ENCODE assay signal across 15 mouse cellular contexts in genomic region chr8:121895910-121896309, GRCm38 (mm10). TPM values are rescaled to one million over a fixed set of nuclear protein-coding genes. Genes with fewer than 3 reads are reported as not detected.
A peak's percentile ranks its signal among the peaks of the same experiment; 100 is the strongest.
DNase-seq lines count a peak whose midpoint lies in the region; ATAC-seq and TF ChIP-seq lines count a peak whose summit lies in the region.
"Had no signal": no experiment of that assay in that cellular context is flagged by ENCODE, and none has a peak within 500 bp of the region (broad histone marks: within the 10 kb centered on the region; RNA-seq: fewer than 3 reads in every experiment).

No protein-coding gene starts in this region.

- 78% methylated on average over 7 of the region's 7 CpGs for WGBS in hindbrain, embryonic 10.5 days
- 80% methylated on average over 7 of the region's 7 CpGs for WGBS in hindbrain, embryonic 11.5 days
- 63% methylated on average over 7 of the region's 7 CpGs for WGBS in midbrain, postnatal 0 days
- WGBS in midbrain, embryonic 11.5 days = 84% methylated on average over 7 of the region's 7 CpGs
- WGBS in intestine, embryonic 16.5 days = 71% methylated on average over 7 of the region's 7 CpGs
- WGBS in liver, postnatal 0 days (ENCODE audit: insufficient replicate concordance) = 76% methylated on average over 7 of the region's 7 CpGs
- 64% methylated on average over 7 of the region's 7 CpGs for WGBS in lung, adult 2 months

- H3K4me3 ChIP-seq in hindbrain, embryonic 10.5 days = no peak overlapping the region
- H3K4me3 ChIP-seq in hindbrain, embryonic 11.5 days (ENCODE audit: low read depth, low read length) = no peak overlapping the region
- H3K4me3 ChIP-seq in midbrain, postnatal 0 days (ENCODE audit: low read depth, low read length) = no peak overlapping the region
- H3K4me3 ChIP-seq in midbrain, embryonic 11.5 days (ENCODE audit: low read depth, low read length) = no peak overlapping the region
- no peak overlapping the region for H3K4me3 ChIP-seq in intestine, embryonic 16.5 days (ENCODE audit: low read length)
- peak overlapping the region; percentile 0; the same call in 1 of the 2 replicates for H3K4me3 ChIP-seq in liver, postnatal 0 days (ENCODE audit: low read depth, low read length)
- no peak overlapping the region for H3K4me3 ChIP-seq in lung, adult 2 months (replicated peaks; ENCODE audit: extremely low read depth, low read depth, low read length)
- H3K4me3 ChIP-seq: embryonic facial prominence, embryonic 12.5 days; left cerebral cortex, adult 2 months had no signal

- no peak for TF ChIP-seq POLR2A in lung, adult 2 months (IDR thresholded peaks at IDR 0.05; ENCODE audit: borderline replicate concordance, extremely low read depth, low read depth, low read length)

- no peak for TF ChIP-seq CTCF in midbrain, postnatal 0 days (IDR thresholded peaks at IDR 0.05)
- no peak for TF ChIP-seq CTCF in liver, postnatal 0 days (IDR thresholded peaks at IDR 0.05; ENCODE audit: low read depth)
- TF ChIP-seq CTCF in lung, adult 2 months (IDR thresholded peaks at IDR 0.05; ENCODE audit: insufficient read depth, low read length) = no peak

- H3K9me3 ChIP-seq in hindbrain, embryonic 10.5 days = no peaks in the 10 kb centered on the region
- H3K9me3 ChIP-seq in hindbrain, embryonic 11.5 days (ENCODE audit: control insufficient read depth, low read length) = no peaks in the 10 kb centered on the region
- H3K9me3 ChIP-seq in midbrain, postnatal 0 days (ENCODE audit: low read length) = no peaks in the 10 kb centered on the region
- H3K9me3 ChIP-seq in midbrain, embryonic 11.5 days (ENCODE audit: control insufficient read depth, low read length) = no peaks in the 10 kb centered on the region
- H3K9me3 ChIP-seq in intestine, embryonic 16.5 days (ENCODE audit: control insufficient read depth, low read length) = no peaks in the 10 kb centered on the region
- no peaks in the 10 kb centered on the region for H3K9me3 ChIP-seq in liver, postnatal 0 days (ENCODE audit: low read length)
- H3K9me3 ChIP-seq: embryonic facial prominence, embryonic 12.5 days had no signal

- H3K27me3 ChIP-seq in hindbrain, embryonic 10.5 days (ENCODE audit: insufficient read depth, poor library complexity, severe bottlenecking) = no peaks in the 10 kb centered on the region
- H3K27me3 ChIP-seq in hindbrain, embryonic 11.5 days (ENCODE audit: control insufficient read depth, insufficient read depth, low read length) = no peaks in the 10 kb centered on the region
- no peaks in the 10 kb centered on the region for H3K27me3 ChIP-seq in midbrain, postnatal 0 days (ENCODE audit: insufficient read depth, low read length)
- H3K27me3 ChIP-seq in midbrain, embryonic 11.5 days (ENCODE audit: control insufficient read depth, insufficient read depth, low read length) = no peaks in the 10 kb centered on the region
- H3K27me3 ChIP-seq in intestine, embryonic 16.5 days (replicated peaks; ENCODE audit: control insufficient read depth, insufficient read depth, low read length) = no peaks in the 10 kb centered on the region
- H3K27me3 ChIP-seq in liver, postnatal 0 days (ENCODE audit: insufficient read depth, low read length) = no peaks in the 10 kb centered on the region
- H3K27me3 ChIP-seq: embryonic facial prominence, embryonic 12.5 days had no signal

- no peak for TF ChIP-seq EP300 in liver, postnatal 0 days (IDR thresholded peaks at IDR 0.05; ENCODE audit: low read depth)

- no peak for DNase-seq in hindbrain, embryonic 10.5 days (ENCODE audit: low spot score)
- DNase-seq in hindbrain, embryonic 11.5 days (ENCODE audit: low spot score) = no peak
- DNase-seq in midbrain, postnatal 0 days (ENCODE audit: low spot score) = peak; percentile 47
- DNase-seq in midbrain, embryonic 11.5 days (ENCODE audit: low spot score, missing footprints) = no peak
- no peak for DNase-seq in liver, postnatal 0 days
- DNase-seq in embryo, embryonic 11 days = no peak
- DNase-seq in lung, adult 2 months = no peak
- DNase-seq: heart, postnatal 36 days; lung, adult 18-20 months had no signal

- H3K36me3 ChIP-seq in hindbrain, embryonic 10.5 days = peaks cover 33% of the 10 kb centered on the region
- no peaks in the 10 kb centered on the region for H3K36me3 ChIP-seq in hindbrain, embryonic 11.5 days (ENCODE audit: control insufficient read depth, insufficient read depth, low read length)
- peaks cover 24% of the 10 kb centered on the region; the same call in 1 of the 2 replicates for H3K36me3 ChIP-seq in midbrain, postnatal 0 days (ENCODE audit: insufficient read depth, low read length)
- H3K36me3 ChIP-seq in midbrain, embryonic 11.5 days (ENCODE audit: control insufficient read depth, insufficient read depth, low read length) = no peaks in the 10 kb centered on the region
- H3K36me3 ChIP-seq in intestine, embryonic 16.5 days (ENCODE audit: control insufficient read depth, insufficient read depth, low read length) = no peaks in the 10 kb centered on the region
- H3K36me3 ChIP-seq in liver, postnatal 0 days (replicated peaks; ENCODE audit: insufficient read depth, low read length) = peaks cover 22% of the 10 kb centered on the region

- H3K9ac ChIP-seq in hindbrain, embryonic 11.5 days (ENCODE audit: low read depth, low read length) = no peak overlapping the region
- H3K9ac ChIP-seq in midbrain, postnatal 0 days (replicated peaks; ENCODE audit: low read length, poor library complexity, severe bottlenecking) = no peak overlapping the region
- H3K9ac ChIP-seq in midbrain, embryonic 11.5 days (ENCODE audit: low read length) = no peak overlapping the region
- H3K9ac ChIP-seq in intestine, embryonic 16.5 days (ENCODE audit: low read depth, low read length) = 0 out of 2 replicates have a peak overlapping the region, but pooled peaks have one; percentile 9
- H3K9ac ChIP-seq in liver, postnatal 0 days (replicated peaks) = peak overlapping the region; percentile 30; the same call in 1 of the 2 replicates
- H3K9ac ChIP-seq: embryonic facial prominence, embryonic 12.5 days had no signal

- no peak overlapping the region for H3K4me2 ChIP-seq in hindbrain, embryonic 11.5 days (replicated peaks; ENCODE audit: low read depth, low read length)
- H3K4me2 ChIP-seq in midbrain, postnatal 0 days (ENCODE audit: low read depth, low read length, poor library complexity, severe bottlenecking) = no peak overlapping the region
- no peak overlapping the region for H3K4me2 ChIP-seq in midbrain, embryonic 11.5 days
- H3K4me2 ChIP-seq in intestine, embryonic 16.5 days (ENCODE audit: low read depth, low read length) = 0 out of 2 replicates have a peak overlapping the region, but pooled peaks have one; percentile 1
- H3K4me2 ChIP-seq in liver, postnatal 0 days (ENCODE audit: low read depth, low read length) = peak overlapping the region; percentile 56
- H3K4me2 ChIP-seq: embryonic facial prominence, embryonic 12.5 days had no signal

- no peak for ATAC-seq in hindbrain, embryonic 11.5 days (ENCODE audit: low FRiP score)
- ATAC-seq in midbrain, postnatal 0 days (ENCODE audit: low FRiP score) = no peak
- ATAC-seq in midbrain, embryonic 11.5 days (ENCODE audit: low FRiP score) = no peak
- ATAC-seq in intestine, embryonic 16.5 days = no peak
- no peak for ATAC-seq in liver, postnatal 0 days

- H3K4me1 ChIP-seq in hindbrain, embryonic 10.5 days (replicated peaks) = peaks cover 62% of the 10 kb centered on the region
- H3K4me1 ChIP-seq in hindbrain, embryonic 11.5 days (replicated peaks; ENCODE audit: control insufficient read depth, insufficient read depth, low read length) = peaks cover 27% of the 10 kb centered on the region
- peaks cover 13% of the 10 kb centered on the region; the same call in 1 of the 2 replicates for H3K4me1 ChIP-seq in midbrain, postnatal 0 days (ENCODE audit: insufficient read depth, low read length)
- H3K4me1 ChIP-seq in midbrain, embryonic 11.5 days (ENCODE audit: control insufficient read depth, insufficient read depth, low read length) = peaks cover 36% of the 10 kb centered on the region
- H3K4me1 ChIP-seq in intestine, embryonic 16.5 days (ENCODE audit: control insufficient read depth, insufficient read depth, low read length) = peaks cover 37% of the 10 kb centered on the region
- peaks cover 34% of the 10 kb centered on the region for H3K4me1 ChIP-seq in liver, postnatal 0 days (ENCODE audit: insufficient read depth)
- H3K4me1 ChIP-seq in lung, adult 2 months (ENCODE audit: control insufficient read depth, insufficient read depth, low read length) = peaks cover 2% of the 10 kb centered on the region; the same call in 1 of the 2 replicates

- peak overlapping the region; percentile 60 for H3K27ac ChIP-seq in hindbrain, embryonic 10.5 days
- H3K27ac ChIP-seq in hindbrain, embryonic 11.5 days (ENCODE audit: low read depth, low read length) = no peak overlapping the region
- no peak overlapping the region for H3K27ac ChIP-seq in midbrain, postnatal 0 days (ENCODE audit: low read depth, low read length)
- H3K27ac ChIP-seq in midbrain, embryonic 11.5 days (ENCODE audit: low read depth, low read length) = no peak overlapping the region
- no peak overlapping the region for H3K27ac ChIP-seq in intestine, embryonic 16.5 days (ENCODE audit: low read length)
- H3K27ac ChIP-seq in liver, postnatal 0 days (ENCODE audit: low read depth) = peak overlapping the region; percentile 16; the same call in 1 of the 2 replicates
- H3K27ac ChIP-seq: embryonic facial prominence, embryonic 12.5 days had no signal

RNA-seq across cellular contexts. Expression of gene Slc7a5, which starts 11.6 kb away (rescaled TPM):
- polyA plus RNA-seq in hindbrain, embryonic 10.5 days (2016; fragmentation: Nextera tagmentation; extraction: Ambion mirVana) = 27.2 and 27.6 TPM in 2 replicates
- polyA plus RNA-seq in hindbrain, embryonic 11.5 days (2014; fragmentation: Nextera tagmentation; extraction: Ambion mirVana) = 23.3 and 29.9 TPM in 2 replicates
- 111 and 115 TPM in 2 replicates for total RNA-seq in midbrain, postnatal 0 days (2014; rRNA removed)
- polyA plus RNA-seq in midbrain, postnatal 0 days (2015; fragmentation: Nextera tagmentation; extraction: Ambion mirVana) = 64.5 and 65.2 TPM in 2 replicates
- polyA plus RNA-seq in midbrain, embryonic 11.5 days (2014; fragmentation: Nextera tagmentation; extraction: Ambion mirVana) = 34.9 and 36.5 TPM in 2 replicates
- 11.6 and 12.5 TPM in 2 replicates for polyA plus RNA-seq in intestine, embryonic 16.5 days (2015; fragmentation: Nextera tagmentation; extraction: Ambion mirVana)
- 10.5 and 10.8 TPM in 2 replicates for polyA plus RNA-seq in liver, postnatal 0 days (2015; fragmentation: Nextera tagmentation; extraction: Ambion mirVana)
- polyA plus RNA-seq in lung, adult 2 months (2012; rRNA removed) = 11.4 and 12.1 TPM in 2 replicates

RNA-seq across cellular contexts. Expression of gene Car5a, which starts 48.8 kb away (rescaled TPM):
- 0.12 and 0.17 TPM in 2 replicates for polyA plus RNA-seq in hindbrain, embryonic 10.5 days (2016; fragmentation: Nextera tagmentation; extraction: Ambion mirVana)
- 0.15 TPM in 1 of 2 replicates, not detected in the other for polyA plus RNA-seq in hindbrain, embryonic 11.5 days (2014; fragmentation: Nextera tagmentation; extraction: Ambion mirVana)
- 0.19 TPM in 1 of 2 replicates, not detected in the other for total RNA-seq in midbrain, postnatal 0 days (2014; rRNA removed)
- polyA plus RNA-seq in midbrain, postnatal 0 days (2015; fragmentation: Nextera tagmentation; extraction: Ambion mirVana) = 0.17 and 0.22 TPM in 2 replicates
- 0.14 TPM in 1 of 2 replicates, not detected in the other for polyA plus RNA-seq in midbrain, embryonic 11.5 days (2014; fragmentation: Nextera tagmentation; extraction: Ambion mirVana)
- 0.31 and 0.70 TPM in 2 replicates for polyA plus RNA-seq in intestine, embryonic 16.5 days (2015; fragmentation: Nextera tagmentation; extraction: Ambion mirVana)
- 5.9 and 9.6 TPM in 2 replicates for polyA plus RNA-seq in liver, postnatal 0 days (2015; fragmentation: Nextera tagmentation; extraction: Ambion mirVana)
- 0.18 and 0.26 TPM in 2 replicates for polyA plus RNA-seq in lung, adult 2 months (2012; rRNA removed)
- total RNA-seq: heart, adult 18-20 months; heart, postnatal 36 days; left cerebral cortex, adult 2 months; megakaryocyte progenitor cell, adult 5-6 weeks had no signal
- polyA plus RNA-seq: embryonic facial prominence, embryonic 12.5 days; forebrain, embryonic 11.5 days had no signal

RNA-seq across cellular contexts. Expression of gene Banp, which starts 53.6 kb away (rescaled TPM):
- polyA plus RNA-seq in hindbrain, embryonic 10.5 days (2016; fragmentation: Nextera tagmentation; extraction: Ambion mirVana) = 56.9 and 64.5 TPM in 2 replicates
- 50.8 and 51.8 TPM in 2 replicates for polyA plus RNA-seq in hindbrain, embryonic 11.5 days (2014; fragmentation: Nextera tagmentation; extraction: Ambion mirVana)
- total RNA-seq in midbrain, postnatal 0 days (2014; rRNA removed) = 37.1 and 51.6 TPM in 2 replicates
- polyA plus RNA-seq in midbrain, postnatal 0 days (2015; fragmentation: Nextera tagmentation; extraction: Ambion mirVana) = 22.4 and 24.8 TPM in 2 replicates
- polyA plus RNA-seq in midbrain, embryonic 11.5 days (2014; fragmentation: Nextera tagmentation; extraction: Ambion mirVana) = 48.8 and 53.4 TPM in 2 replicates
- polyA plus RNA-seq in intestine, embryonic 16.5 days (2015; fragmentation: Nextera tagmentation; extraction: Ambion mirVana) = 36.3 and 36.6 TPM in 2 replicates
- polyA plus RNA-seq in liver, postnatal 0 days (2015; fragmentation: Nextera tagmentation; extraction: Ambion mirVana) = 7.6 and 7.9 TPM in 2 replicates
- polyA plus RNA-seq in lung, adult 2 months (2012; rRNA removed) = 55.2 and 57.8 TPM in 2 replicates

Comparison
In these comparisons a context has a peak if more than half of its experiments do, and no peak if none do; other contexts are left out.
1. H3K27ac ChIP-seq: peak in hindbrain, embryonic 10.5 days (single experiment) and liver, postnatal 0 days (single experiment); none in hindbrain, embryonic 11.5 days (single experiment), midbrain, postnatal 0 days (single experiment), midbrain, embryonic 11.5 days (single experiment) and intestine, embryonic 16.5 days (single experiment).
2. H3K4me2 ChIP-seq: peak in intestine, embryonic 16.5 days (single experiment) and liver, postnatal 0 days (single experiment); none in hindbrain, embryonic 11.5 days (single experiment), midbrain, postnatal 0 days (single experiment) and midbrain, embryonic 11.5 days (single experiment).
3. H3K9ac ChIP-seq: peak in intestine, embryonic 16.5 days (single experiment) and liver, postnatal 0 days (single experiment); none in hindbrain, embryonic 11.5 days (single experiment), midbrain, postnatal 0 days (single experiment) and midbrain, embryonic 11.5 days (single experiment).